Mouse (Mus musculus) liver, embryonic 14.5 days (tissue): ENCODE measurements at regions not wholly inside any gene's neighbourhood (a gene's known extent, or its start where the extent isn't known, plus 50 kb on each side); places are given as distances from the start of the nearest gene placed in this dataset.

ENCODE experiments used
- CTCF ChIP-seq: IDR thresholded peaks from 2 replicates; pipeline ENCODE4 v1.5.1; 2016; ENCODE audit warnings: antibody characterized with exemption, low read depth, control low read depth
- EP300 ChIP-seq: IDR thresholded peaks from 2 replicates; pipeline ENCODE4 v1.6.1; 2016; ENCODE audit warnings: antibody characterized with exemption, low read depth

DNA sequence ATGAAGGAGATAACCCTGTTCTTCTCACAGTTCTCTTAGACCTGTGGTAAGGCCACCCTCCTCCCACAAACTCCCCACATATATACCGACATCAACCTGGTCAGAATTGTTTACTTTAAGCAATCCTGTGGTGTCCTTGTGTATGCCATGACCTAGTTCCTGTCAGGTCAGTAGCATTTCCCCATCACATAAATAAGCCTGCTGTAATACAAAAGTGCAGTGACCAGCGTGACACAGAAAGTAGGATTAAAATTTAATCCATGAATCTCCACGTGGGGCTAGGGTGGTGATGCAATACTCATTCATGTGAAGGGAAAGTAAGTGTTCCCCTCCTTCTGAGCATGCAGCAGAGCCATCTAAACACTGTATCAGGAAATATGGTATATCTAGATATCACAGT, 923.2 kb upstream of the Lrrc6 start:
- TF ChIP-seq CTCF = no peak
- no peak for TF ChIP-seq EP300
